Mouse (Mus musculus): ENCODE results near the gene Bdkrb1.

DNA sequence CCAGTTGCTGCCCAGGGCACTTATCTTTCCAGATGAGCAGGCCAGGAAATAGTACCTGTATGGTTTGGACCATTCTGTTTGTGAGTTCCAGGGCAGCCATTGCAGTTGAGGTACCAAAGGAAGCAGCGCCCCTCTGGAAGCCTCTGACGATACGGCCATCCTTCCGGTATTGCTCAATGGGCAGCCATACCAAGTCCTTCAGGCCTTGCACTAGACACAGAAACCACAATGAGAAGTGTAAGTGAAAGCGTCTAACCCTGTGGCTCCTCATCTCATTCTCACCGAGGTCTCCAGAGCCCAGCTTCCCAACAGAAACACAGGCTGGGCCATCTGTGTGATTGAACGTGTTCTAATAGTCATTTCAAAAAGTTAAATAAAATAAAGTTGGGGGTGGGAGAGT is 19.2 kb downstream of the Bdkrb1 start:
- no peak for TF ChIP-seq CTCF (IDR thresholded peaks at IDR 0.05; ENCODE audit: borderline replicate concordance, insufficient read depth, low read length)
- TF ChIP-seq POLR2A (IDR thresholded peaks at IDR 0.05; ENCODE audit: low read depth, low read length), result no peak
